Mouse (Mus musculus) midbrain, embryonic 15.5 days (tissue): Measurements from ENCODE around the gene Stoml2. TPM values are rescaled to one million over a fixed set of nuclear protein-coding genes. Genes with fewer than 3 reads are reported as not detected.

ENCODE experiments used
- ATAC-seq: fragments of 200-750 bp; cut with Nextera tagmentation; replicated peaks from 2 replicates; pipeline ENCODE4 v1.8.0; 2017; ENCODE audit warnings: moderate TSS enrichment
- H3K27ac ChIP-seq: fragments of 300-500 bp; sonication (generic); 2 replicates; pipeline ENCODE4 v1.5.1; 2015; ENCODE audit warnings: mild to moderate bottlenecking, inconsistent platforms
- H3K27me3 ChIP-seq: fragments of 300-500 bp; sonication (generic); replicated peaks from 2 replicates; pipeline ENCODE4 v1.6.1; 2015; ENCODE audit warnings: inconsistent platforms
- H3K36me3 ChIP-seq: fragments of 300-500 bp; sonication (generic); replicated peaks from 2 replicates; pipeline ENCODE4 v1.6.1; 2015; ENCODE audit warnings: inconsistent platforms
- H3K4me1 ChIP-seq: fragments of 300-500 bp; sonication (generic); 2 replicates; pipeline ENCODE4 v1.6.1; 2015; ENCODE audit warnings: inconsistent platforms
- H3K4me2 ChIP-seq: fragments of 300-500 bp; sonication (generic); 2 replicates; pipeline ENCODE4 v1.6.1; 2015; ENCODE audit warnings: inconsistent platforms, mild to moderate bottlenecking, moderate library complexity
- H3K4me3 ChIP-seq: fragments of 300-500 bp; sonication (generic); 2 replicates; pipeline ENCODE4 v1.5.1; 2015; ENCODE audit warnings: mild to moderate bottlenecking, inconsistent platforms
- H3K9ac ChIP-seq: fragments of 300-500 bp; sonication (generic); 2 replicates; pipeline ENCODE4 v1.6.1; 2015; ENCODE audit warnings: mild to moderate bottlenecking, inconsistent platforms
- H3K9me3 ChIP-seq: fragments of 300-500 bp; sonication (generic); 2 replicates; pipeline ENCODE4 v1.6.1; 2016; ENCODE audit warnings: inconsistent platforms
- WGBS: fragments of 180-500 bp; shearing (Covaris S2); methylation state at CpG from one replicate; pipeline ENCODE4 v1.1.7; 2015; ENCODE audit warnings: mixed read lengths; 5-methylcytosine and 5-hydroxymethylcytosine counted together
- polyA plus RNA-seq: library from polyadenylated mRNA; unstranded; fragments of >200 nt; fragmentation: Nextera tagmentation; extraction: Ambion mirVana; gene quantifications from 2 replicates; pipeline ENCODE4 v1.2.1, GENCODE M21; 2015

The Stoml2 gene
- 218 and 235 TPM in 2 replicates for polyA plus RNA-seq

GRCm38 (mm10) chr4:43031237-43031995 lies at the start of gene Stoml2:
TSS of gene Stoml2 (minus strand) at chr4:43031710.
- Histone ChIP-seq H3K4me3 (peak within 1 kb of the TSS; percentile 64), H3K9ac (peak within 1 kb of the TSS; percentile 67), H3K4me2 (peak within 1 kb of the TSS; percentile 86), H3K36me3 (peaks cover 51% of the 10 kb centered on the region), H3K27ac (peak within 1 kb of the TSS; percentile 82), H3K4me1 (peaks cover 28% of the 10 kb centered on the region), H3K9me3 (no peaks in the 10 kb centered on the region), H3K27me3 (no peaks in the 10 kb centered on the region)
- peak; percentile 96 for ATAC-seq
- under 1% methylated on average over 38 of the region's 38 CpGs for WGBS

- no peak overlapping the region for H3K4me3 ChIP-seq
- 65% methylated on average over 7 of the region's 7 CpGs for WGBS
Observed at GRCm38 (mm10) chr4:43078071-43078718, 46.7 kb upstream of the Stoml2 start.

GRCm38 (mm10) chr4:43074923-43075322 lies 43.4 kb upstream of the Stoml2 start:
- H3K4me1 ChIP-seq: no peaks in the 10 kb centered on the region
- H3K27me3 ChIP-seq: no peaks in the 10 kb centered on the region
- no peaks in the 10 kb centered on the region for H3K36me3 ChIP-seq
- no peak overlapping the region for H3K9ac ChIP-seq
- ATAC-seq: no peak
- no peak overlapping the region for H3K27ac ChIP-seq
- no peaks in the 10 kb centered on the region for H3K9me3 ChIP-seq
- H3K4me3 ChIP-seq: no peak overlapping the region
- no peak overlapping the region for H3K4me2 ChIP-seq

More at GRCm38 (mm10) chr4:43078071-43078718, 46.7 kb upstream of the Stoml2 start:
- no peak for ATAC-seq
- H3K27me3 ChIP-seq: no peaks in the 10 kb centered on the region
- H3K9ac ChIP-seq: no peak overlapping the region
- H3K27ac ChIP-seq: no peak overlapping the region
- H3K9me3 ChIP-seq: no peaks in the 10 kb centered on the region
- H3K4me2 ChIP-seq: no peak overlapping the region
- no peaks in the 10 kb centered on the region for H3K4me1 ChIP-seq
- no peaks in the 10 kb centered on the region for H3K36me3 ChIP-seq

GRCm38 (mm10) chr4:43065471-43065870 lies 34.0 kb upstream of the Stoml2 start:
- WGBS: over 99% methylated on average over 4 of the region's 4 CpGs
- Histone ChIP-seq H3K9me3 (no peaks in the 10 kb centered on the region), H3K9ac (no peak overlapping the region), H3K27ac (no peak overlapping the region), H3K4me3 (no peak overlapping the region), H3K4me2 (no peak overlapping the region), H3K36me3 (no peaks in the 10 kb centered on the region), H3K27me3 (no peaks in the 10 kb centered on the region), H3K4me1 (peaks cover 5% of the 10 kb centered on the region)
- ATAC-seq: no peak

GRCm38 (mm10) chr4:43060286-43060685 lies 28.8 kb upstream of the Stoml2 start:
- Histone ChIP-seq H3K36me3 (no peaks in the 10 kb centered on the region), H3K4me1 (peaks cover 15% of the 10 kb centered on the region), H3K9ac (no peak overlapping the region), H3K4me3 (peak overlapping the region; percentile 67; the same call in 1 of the 2 replicates), H3K9me3 (no peaks in the 10 kb centered on the region), H3K27ac (0 out of 2 replicates have a peak overlapping the region, but pooled peaks have one; percentile 3), H3K4me2 (peak overlapping the region; percentile 67), H3K27me3 (no peaks in the 10 kb centered on the region)
- 32% methylated on average over 3 of the region's 3 CpGs for WGBS
- ATAC-seq: no peak

GRCm38 (mm10) chr4:43059697-43060096 lies 28.2 kb upstream of the Stoml2 start:
- no peaks in the 10 kb centered on the region for H3K9me3 ChIP-seq
- peak overlapping the region; percentile 67 for H3K4me2 ChIP-seq
- H3K27ac ChIP-seq: no peak overlapping the region
- H3K9ac ChIP-seq: peak overlapping the region; percentile 66; the same call in 1 of the 2 replicates
- WGBS: 31% methylated on average over 3 of the region's 3 CpGs
- peak overlapping the region; percentile 67 for H3K4me3 ChIP-seq
- H3K27me3 ChIP-seq: no peaks in the 10 kb centered on the region
- no peak for ATAC-seq
- H3K36me3 ChIP-seq: no peaks in the 10 kb centered on the region
- H3K4me1 ChIP-seq: peaks cover 15% of the 10 kb centered on the region

GRCm38 (mm10) chr4:43058753-43059654 lies 27.5 kb upstream of the Stoml2 start, which contains the start of gene Unc13b:
TSS of gene Unc13b (plus strand) at chr4:43058953.
- peak within 1 kb of the TSS; percentile 66 for H3K9ac ChIP-seq
- peak within 1 kb of the TSS; percentile 67 for H3K4me3 ChIP-seq
- no peaks in the 10 kb centered on the region for H3K9me3 ChIP-seq
- ATAC-seq: peak; percentile 97
- H3K36me3 ChIP-seq: no peaks in the 10 kb centered on the region
- under 1% methylated on average over 86 of the region's 90 CpGs for WGBS
- no peaks in the 10 kb centered on the region for H3K27me3 ChIP-seq
- peaks cover 15% of the 10 kb centered on the region for H3K4me1 ChIP-seq
- peak within 1 kb of the TSS; percentile 67 for H3K4me2 ChIP-seq
- peak within 1 kb of the TSS; percentile 85 for H3K27ac ChIP-seq

GRCm38 (mm10) chr4:43058392-43058752 lies 26.9 kb upstream of the Stoml2 start:
- WGBS: 15% methylated on average over 8 of the region's 8 CpGs
- peak overlapping the region; percentile 85 for H3K27ac ChIP-seq
- H3K9me3 ChIP-seq: no peaks in the 10 kb centered on the region
- peaks cover 15% of the 10 kb centered on the region for H3K4me1 ChIP-seq
- peak; percentile 51; the same call in 1 of the 2 replicates for ATAC-seq
- H3K9ac ChIP-seq: no peak overlapping the region
- peak overlapping the region; percentile 67 for H3K4me3 ChIP-seq
- H3K4me2 ChIP-seq: peak overlapping the region; percentile 67
- H3K27me3 ChIP-seq: no peaks in the 10 kb centered on the region
- no peaks in the 10 kb centered on the region for H3K36me3 ChIP-seq

- no peaks in the 10 kb centered on the region for H3K27me3 ChIP-seq
- WGBS: 93% methylated on average over 5 of the region's 5 CpGs
- no peak overlapping the region for H3K27ac ChIP-seq
- no peak for ATAC-seq
- no peaks in the 10 kb centered on the region for H3K36me3 ChIP-seq
- H3K9ac ChIP-seq: no peak overlapping the region
- H3K9me3 ChIP-seq: no peaks in the 10 kb centered on the region
- peaks cover 15% of the 10 kb centered on the region for H3K4me1 ChIP-seq
- no peak overlapping the region for H3K4me2 ChIP-seq
- no peak overlapping the region for H3K4me3 ChIP-seq
Observed at GRCm38 (mm10) chr4:43057654-43058053, 26.1 kb upstream of the Stoml2 start.

- no peaks in the 10 kb centered on the region for H3K27me3 ChIP-seq
- no peaks in the 10 kb centered on the region for H3K36me3 ChIP-seq
- no peaks in the 10 kb centered on the region for H3K9me3 ChIP-seq
- no peak for ATAC-seq
- H3K9ac ChIP-seq: no peak overlapping the region
- no peak overlapping the region for H3K27ac ChIP-seq
- H3K4me3 ChIP-seq: no peak overlapping the region
- H3K4me1 ChIP-seq: 0 out of 2 replicates have a peak, but pooled peaks cover under 1% of the 10 kb centered on the region
- WGBS: 10% methylated on average over 4 of the region's 4 CpGs
- no peak overlapping the region for H3K4me2 ChIP-seq
Observed at GRCm38 (mm10) chr4:43052627-43053026, 21.1 kb upstream of the Stoml2 start.

GRCm38 (mm10) chr4:43047231-43047630 lies 15.7 kb upstream of the Stoml2 start:
- Histone ChIP-seq H3K27ac (no peak overlapping the region), H3K36me3 (no peaks in the 10 kb centered on the region), H3K27me3 (no peaks in the 10 kb centered on the region), H3K4me1 (peaks cover 32% of the 10 kb centered on the region), H3K4me3 (no peak overlapping the region), H3K9me3 (no peaks in the 10 kb centered on the region), H3K9ac (no peak overlapping the region), H3K4me2 (no peak overlapping the region; the same call in 1 of the 2 replicates)
- no peak for ATAC-seq
- WGBS: 5% methylated on average over 5 of the region's 5 CpGs

GRCm38 (mm10) chr4:43046607-43047006 lies 15.1 kb upstream of the Stoml2 start:
- no peak for ATAC-seq
- 60% methylated on average over 5 of the region's 5 CpGs for WGBS
- H3K4me2 ChIP-seq: peak overlapping the region; percentile 81
- H3K36me3 ChIP-seq: no peaks in the 10 kb centered on the region
- no peak overlapping the region for H3K9ac ChIP-seq
- no peaks in the 10 kb centered on the region for H3K27me3 ChIP-seq
- peaks cover 32% of the 10 kb centered on the region for H3K4me1 ChIP-seq
- no peak overlapping the region for H3K27ac ChIP-seq
- no peaks in the 10 kb centered on the region for H3K9me3 ChIP-seq
- no peak overlapping the region for H3K4me3 ChIP-seq
